Mouse (Mus musculus) cortical plate, adult 2 months (tissue): ENCODE data around the gene Slc38a10. TPM values are rescaled to one million over a fixed set of nuclear protein-coding genes. Genes with fewer than 3 reads are reported as not detected.

ENCODE experiments used
- H3K27ac ChIP-seq: fragments of 200-500 bp; 2 replicates; pipeline ENCODE4 v1.5.1; 2012; ENCODE audit warnings: low read length, control low read depth, inconsistent platforms; ENCODE audit not compliant: insufficient read depth
- H3K4me1 ChIP-seq: fragments of 200-500 bp; 2 replicates; pipeline ENCODE4 v1.6.1; 2011; ENCODE audit warnings: low read length; ENCODE audit not compliant: control insufficient read depth, insufficient read depth
- H3K4me3 ChIP-seq: fragments of 200-500 bp; 2 replicates; pipeline ENCODE4 v1.5.1; 2011; ENCODE audit warnings: mild to moderate bottlenecking, low read length, control low read depth; ENCODE audit not compliant: insufficient read depth
- CTCF ChIP-seq: fragments of 200-500 bp; IDR thresholded peaks from 2 replicates; pipeline ENCODE4 v1.5.1; 2011; ENCODE audit warnings: mild to moderate bottlenecking, control low read depth, low read length; ENCODE audit not compliant: insufficient read depth; ENCODE audit errors: extremely low read depth
- POLR2A ChIP-seq: fragments of 200-500 bp; IDR thresholded peaks from 2 replicates; pipeline ENCODE4 v1.6.1; 2011; ENCODE audit warnings: mild to moderate bottlenecking, low read length, control low read depth; ENCODE audit not compliant: insufficient read depth; ENCODE audit errors: extremely low read depth
- polyA plus RNA-seq: library from polyadenylated mRNA; depleted of rRNA; stranded (reverse); fragments of >200 nt; gene quantifications from 2 replicates; pipeline ENCODE4 v1.2.3, GENCODE M21; 2012

The Slc38a10 gene
- polyA plus RNA-seq, 1 experiment, result 60.3 TPM

GRCm38 (mm10) chr11:120103431-120103997 is 47.6 kb downstream of the Slc38a10 start:
- TF ChIP-seq POLR2A, result no peak
- TF ChIP-seq CTCF, result no peak
- peaks cover 2% of the 10 kb centered on the region; the same call in 1 of the 2 replicates for H3K4me1 ChIP-seq
- H3K4me3 ChIP-seq, result no peak overlapping the region
- no peak overlapping the region for H3K27ac ChIP-seq

GRCm38 (mm10) chr11:120101036-120101435 is 50.1 kb downstream of the Slc38a10 start:
- TF ChIP-seq CTCF (peak; percentile 85), POLR2A (no peak)
- Histone ChIP-seq H3K27ac (no peak overlapping the region), H3K4me1 (peaks cover 2% of the 10 kb centered on the region; the same call in 1 of the 2 replicates), H3K4me3 (no peak overlapping the region)

- peak within 1 kb of the TSS; percentile 75 for H3K4me3 ChIP-seq
- no peak for TF ChIP-seq CTCF
- TF ChIP-seq POLR2A, result peak; percentile 58; the same call in 1 of the 2 replicates
- peaks cover 2% of the 10 kb centered on the region; the same call in 1 of the 2 replicates for H3K4me1 ChIP-seq
- peak within 1 kb of the TSS; percentile 36 for H3K27ac ChIP-seq
Observed at GRCm38 (mm10) chr11:120098588-120099511, 52.3 kb downstream of the Slc38a10 start, which contains the start of the genes Tepsin and Ndufaf8. TSS of gene Tepsin (minus strand) at chr11:120098731. TSS of gene Ndufaf8 (plus strand) at chr11:120098928.

- TF ChIP-seq POLR2A (no peak), CTCF (no peak)
- no peak overlapping the region for H3K4me3 ChIP-seq
- no peak overlapping the region for H3K27ac ChIP-seq
- peaks cover 2% of the 10 kb centered on the region; the same call in 1 of the 2 replicates for H3K4me1 ChIP-seq
Observed at GRCm38 (mm10) chr11:120092817-120093591, 58.1 kb downstream of the Slc38a10 start.

- Histone ChIP-seq H3K27ac (no peak overlapping the region), H3K4me3 (no peak overlapping the region), H3K4me1 (peaks cover 4% of the 10 kb centered on the region)
- TF ChIP-seq POLR2A, result no peak
- no peak for TF ChIP-seq CTCF
Observed at GRCm38 (mm10) chr11:120090661-120091060, 60.5 kb downstream of the Slc38a10 start.

- Histone ChIP-seq H3K4me1 (peaks cover 5% of the 10 kb centered on the region), H3K4me3 (peak within 1 kb of the TSS; percentile 54)
- TF ChIP-seq CTCF (no peak), POLR2A (peak; percentile 43; the same call in 1 of the 2 replicates)
Observed at GRCm38 (mm10) chr11:120086702-120087152, 64.4 kb downstream of the Slc38a10 start, which contains the start of gene Cep131. TSS of gene Cep131 (minus strand) at chr11:120086827.

GRCm38 (mm10) chr11:120085891-120086627 is 65.1 kb downstream of the Slc38a10 start:
- Histone ChIP-seq H3K27ac (peak overlapping the region; percentile 79), H3K4me3 (peak overlapping the region; percentile 54), H3K4me1 (peaks cover 5% of the 10 kb centered on the region)
- TF ChIP-seq POLR2A (no peak), CTCF (no peak)

More at GRCm38 (mm10) chr11:120086702-120087152, 64.4 kb downstream of the Slc38a10 start, which contains the start of gene Cep131:
- H3K27ac ChIP-seq, result peak within 1 kb of the TSS; percentile 79

GRCm38 (mm10) chr11:120080282-120080681 is 70.9 kb downstream of the Slc38a10 start:
- Histone ChIP-seq H3K4me1 (no peaks in the 10 kb centered on the region), H3K27ac (no peak overlapping the region), H3K4me3 (no peak overlapping the region)
- no peak for TF ChIP-seq CTCF
- TF ChIP-seq POLR2A, result no peak

GRCm38 (mm10) chr11:120076191-120076590 is 75.0 kb downstream of the Slc38a10 start:
- Histone ChIP-seq H3K4me1 (no peaks in the 10 kb centered on the region), H3K4me3 (no peak overlapping the region), H3K27ac (no peak overlapping the region)
- no peak for TF ChIP-seq CTCF
- TF ChIP-seq POLR2A, result no peak
